Mouse (Mus musculus): ENCODE data around the gene Notch1. TPM values are rescaled to one million over a fixed set of nuclear protein-coding genes. Genes with fewer than 3 reads are reported as not detected.

The Notch1 gene
- total and polyA plus RNA-seq, 3 experiments = 0.06 TPM; not detected in 2

DNA sequence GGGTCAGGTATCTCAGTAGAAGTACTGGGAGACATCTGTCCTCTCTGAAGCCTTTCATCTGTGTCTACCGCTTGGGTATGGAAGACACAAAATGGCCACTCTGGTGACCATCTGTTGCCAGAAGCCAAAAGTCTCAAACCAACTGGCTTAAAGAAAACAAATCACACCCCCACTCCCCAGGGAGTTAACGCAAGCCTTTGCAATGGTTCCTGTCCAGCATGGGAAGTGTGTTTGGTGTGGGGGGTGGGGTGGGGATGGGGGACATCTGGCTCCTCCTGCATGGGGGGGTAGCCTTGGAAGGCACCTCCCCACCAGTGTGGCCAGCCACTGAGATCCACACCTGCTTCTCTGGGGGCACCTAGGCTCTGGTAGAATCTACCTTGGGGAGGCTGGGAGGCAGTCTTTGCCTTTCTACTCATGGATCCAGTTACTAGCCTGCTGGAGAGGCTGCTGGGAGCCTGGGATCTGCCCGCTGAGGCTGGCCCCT, 29.6 kb downstream of the Notch1 start:
- H3K9me3 ChIP-seq (replicated peaks; ENCODE audit: insufficient read depth, low read length) = no peaks in the 10 kb centered on the region
- TF ChIP-seq NELFE (IDR thresholded peaks at IDR 0.05; ENCODE audit: low read depth, low read length) = no peak
- 0 out of 4 replicates have a peak, but pooled peaks cover 0 to 3% of the 10 kb centered on the region in 2 experiments for H3K27me3 ChIP-seq (ENCODE audit: control insufficient read depth in 1 of 2, insufficient read depth in 2 of 2, low read length in 2 of 2)
- no peak overlapping the region for H3K9ac ChIP-seq (ENCODE audit: control insufficient read depth, low read depth, low read length, poor library complexity, severe bottlenecking)
- H3K4me3 ChIP-seq (ENCODE audit: control insufficient read depth in 1 of 2, insufficient read depth in 1 of 2, low read depth in 2 of 2, low read length in 2 of 2) = no peak overlapping the region
- peaks cover 0 to 3% of the 10 kb centered on the region in 2 experiments; a peak in 2 of 4 replicates for H3K4me1 ChIP-seq (ENCODE audit: control insufficient read depth in 1 of 2, insufficient read depth in 2 of 2, low read length in 2 of 2)
- no peak overlapping the region for H3K27ac ChIP-seq (ENCODE audit: control insufficient read depth, low read depth, low read length)
- no peaks in the 10 kb centered on the region for H3K79me2 ChIP-seq (ENCODE audit: control insufficient read depth, insufficient read depth, low read length, poor library complexity)
- no peak for DNase-seq (ENCODE audit: low read depth, low spot score)
- no peaks in the 10 kb centered on the region; a peak in 1 of 4 replicates for H3K36me3 ChIP-seq (ENCODE audit: control insufficient read depth in 1 of 2, insufficient read depth in 2 of 2, low read length in 2 of 2)

DNA sequence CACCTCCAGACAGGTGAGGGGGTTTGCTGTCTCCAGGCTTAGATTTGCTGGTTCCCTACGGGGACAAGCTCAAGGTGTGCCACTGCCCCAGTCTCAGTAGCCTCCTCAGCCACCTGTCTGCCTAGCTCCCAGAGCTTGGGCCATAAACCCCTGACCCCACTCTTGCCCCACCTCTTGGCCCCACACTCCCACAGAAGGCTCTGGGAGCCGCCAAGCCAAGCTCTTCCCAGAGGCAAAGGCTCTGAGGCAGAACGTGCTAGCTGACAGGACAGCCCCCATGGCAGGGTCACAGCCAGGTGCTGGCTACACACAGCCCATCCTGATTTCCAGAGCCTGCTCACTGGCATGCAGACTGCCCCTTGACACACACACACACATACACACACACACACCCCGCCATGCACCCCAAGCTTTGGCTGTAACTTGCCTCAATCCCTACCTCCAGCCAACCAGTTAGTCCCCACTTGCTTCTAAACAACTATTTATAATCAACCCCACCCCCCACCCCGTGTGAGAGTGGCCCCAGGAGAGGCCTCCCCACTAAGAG, 30.1 kb downstream of the Notch1 start:
- H3K4me1 ChIP-seq (ENCODE audit: control insufficient read depth in 1 of 2, insufficient read depth in 2 of 2, low read length in 2 of 2) = peaks cover 0 to 3% of the 10 kb centered on the region in 2 experiments; a peak in 2 of 4 replicates
- no peak overlapping the region for H3K4me3 ChIP-seq (ENCODE audit: control insufficient read depth in 1 of 2, insufficient read depth in 1 of 2, low read depth in 2 of 2, low read length in 2 of 2)
- H3K27ac ChIP-seq (ENCODE audit: control insufficient read depth, low read depth, low read length) = no peak overlapping the region
- H3K9ac ChIP-seq (ENCODE audit: control insufficient read depth, low read depth, low read length, poor library complexity, severe bottlenecking) = no peak overlapping the region
- no peaks in the 10 kb centered on the region for H3K79me2 ChIP-seq (ENCODE audit: control insufficient read depth, insufficient read depth, low read length, poor library complexity)
- H3K9me3 ChIP-seq (replicated peaks; ENCODE audit: insufficient read depth, low read length) = no peaks in the 10 kb centered on the region
- H3K36me3 ChIP-seq (ENCODE audit: control insufficient read depth in 1 of 2, insufficient read depth in 2 of 2, low read length in 2 of 2) = no peaks in the 10 kb centered on the region; a peak in 1 of 4 replicates
- 0 out of 4 replicates have a peak, but pooled peaks cover 0 to 3% of the 10 kb centered on the region in 2 experiments for H3K27me3 ChIP-seq (ENCODE audit: control insufficient read depth in 1 of 2, insufficient read depth in 2 of 2, low read length in 2 of 2)
- no peak for DNase-seq (ENCODE audit: low read depth, low spot score)
- TF ChIP-seq EP300 (IDR thresholded peaks at IDR 0.05; ENCODE audit: low read depth in 1 of 2, low read length in 2 of 2) (no peak), ELF1 (IDR thresholded peaks at IDR 0.05; ENCODE audit: low read depth, low read length) (no peak), ZMIZ1 (IDR thresholded peaks at IDR 0.05; ENCODE audit: low read depth, low read length) (no peak), RAD21 (IDR thresholded peaks at IDR 0.05; ENCODE audit: low read depth, low read length) (no peak), ZNF384 (IDR thresholded peaks at IDR 0.05; ENCODE audit: low read depth, low read length) (no peak), MYB (IDR thresholded peaks at IDR 0.05; ENCODE audit: low read depth, low read length) (no peak), NELFE (IDR thresholded peaks at IDR 0.05; ENCODE audit: low read depth, low read length) (no peak), CHD2 (IDR thresholded peaks at IDR 0.05; ENCODE audit: low read length) (no peak)

DNA sequence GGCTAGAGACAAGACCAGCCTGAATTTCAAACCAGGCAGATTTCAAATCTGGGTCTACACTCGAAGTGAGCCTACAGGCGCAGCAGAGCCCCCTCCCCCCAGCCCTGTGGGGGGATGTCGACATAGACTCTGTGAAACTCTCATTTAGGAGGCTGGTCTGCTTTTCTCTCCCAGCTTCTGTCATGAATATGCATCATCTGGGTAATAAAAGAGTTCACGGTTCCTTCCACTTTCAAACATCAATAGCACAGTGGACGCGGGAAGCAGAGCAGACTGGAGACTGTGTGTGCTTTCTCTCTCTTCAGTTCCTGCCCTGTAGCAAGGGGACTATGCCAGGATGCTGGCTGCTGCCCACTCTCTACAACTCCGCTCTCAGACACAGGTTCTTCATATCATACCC, 30.8 kb downstream of the Notch1 start:
- Histone ChIP-seq H3K27me3 (ENCODE audit: control insufficient read depth in 1 of 2, insufficient read depth in 2 of 2, low read length in 2 of 2) (peaks cover 0 to 3% of the 10 kb centered on the region in 2 experiments; a peak in 1 of 4 replicates), H3K36me3 (ENCODE audit: control insufficient read depth in 1 of 2, insufficient read depth in 2 of 2, low read length in 2 of 2) (no peaks in the 10 kb centered on the region; a peak in 1 of 4 replicates), H3K9me3 (replicated peaks; ENCODE audit: insufficient read depth, low read length) (no peaks in the 10 kb centered on the region), H3K4me3 (ENCODE audit: control insufficient read depth in 1 of 2, insufficient read depth in 1 of 2, low read depth in 2 of 2, low read length in 2 of 2) (no peak overlapping the region), H3K79me2 (ENCODE audit: control insufficient read depth, insufficient read depth, low read length, poor library complexity) (no peaks in the 10 kb centered on the region), H3K4me1 (ENCODE audit: control insufficient read depth in 1 of 2, insufficient read depth in 2 of 2, low read length in 2 of 2) (peaks cover 0 to 3% of the 10 kb centered on the region in 2 experiments; a peak in 2 of 4 replicates), H3K27ac (ENCODE audit: control insufficient read depth, low read depth, low read length) (no peak overlapping the region), H3K9ac (ENCODE audit: control insufficient read depth, low read depth, low read length, poor library complexity, severe bottlenecking) (no peak overlapping the region)
- DNase-seq (ENCODE audit: low read depth, low spot score) = no peak
- no peak for TF ChIP-seq ZNF384 (IDR thresholded peaks at IDR 0.05; ENCODE audit: low read depth, low read length)
- no peak for TF ChIP-seq POLR2A (IDR thresholded peaks at IDR 0.05; ENCODE audit: control insufficient read depth in 1 of 2, insufficient read depth in 1 of 2, low read depth in 1 of 2, low read length in 2 of 2, poor library complexity in 1 of 2)
- no peak for TF ChIP-seq USF2 (IDR thresholded peaks at IDR 0.05; ENCODE audit: borderline replicate concordance in 1 of 2, insufficient read depth in 1 of 2, low read depth in 1 of 2, low read length in 2 of 2)
- TF ChIP-seq CHD1 (IDR thresholded peaks at IDR 0.05; ENCODE audit: low read depth, low read length) = no peak
- TF ChIP-seq POLR2AphosphoS2 (IDR thresholded peaks at IDR 0.05; ENCODE audit: low read length) = no peak

Data from MEL (cell line).